Mouse (Mus musculus): ENCODE data around the gene Vil1.

DNA sequence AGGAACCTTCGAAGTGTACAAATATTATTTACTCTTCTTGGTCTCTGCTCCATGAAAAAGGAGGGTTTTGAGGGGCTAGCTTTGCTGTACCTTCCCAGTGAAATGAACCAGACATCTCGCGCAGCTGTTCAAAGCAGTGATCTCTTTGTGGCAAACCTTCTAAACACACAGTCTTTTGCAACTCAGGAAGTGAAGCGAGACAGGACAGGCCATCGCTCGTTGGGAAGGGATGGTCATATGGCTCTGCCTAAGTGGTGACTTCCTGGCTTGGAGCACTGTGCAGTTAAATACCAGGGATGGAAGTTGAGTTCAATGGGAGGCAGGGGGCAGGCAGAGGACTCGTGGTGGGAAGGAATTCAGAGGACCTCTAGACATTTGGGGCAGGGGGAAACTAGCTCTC lies 16.7 kb downstream of the Vil1 start:
- no peak for TF ChIP-seq CTCF (IDR thresholded peaks at IDR 0.05; ENCODE audit: borderline replicate concordance, control insufficient read depth, extremely low read depth, insufficient read depth, low read length, poor library complexity)
- no peak for TF ChIP-seq POLR2A (IDR thresholded peaks at IDR 0.05; ENCODE audit: control insufficient read depth, extremely low read depth, insufficient read depth, low read length, poor library complexity)
